9 mouse cellular contexts compared by ENCODE assay signal in genomic region chr11:30196368-30197070, GRCm38 (mm10).
A peak's percentile ranks its signal among the peaks of the same experiment; 100 is the strongest.
DNase-seq lines count a peak whose midpoint lies in the region; ATAC-seq and TF ChIP-seq lines count a peak whose summit lies in the region.
"Had no signal": no experiment of that assay in that cellular context is flagged by ENCODE, and none has a peak within 500 bp of the region (broad histone marks: within the 10 kb centered on the region; RNA-seq: fewer than 3 reads in every experiment).

No protein-coding gene starts in this region.

- DNase-seq in hindbrain, embryonic 10.5 days (ENCODE audit: low spot score), result no peak
- DNase-seq in hindbrain, embryonic 11.5 days (ENCODE audit: low spot score), result no peak
- peak; percentile 45 for DNase-seq in 3T3-L1 (ENCODE audit: low read depth, low spot score)
- DNase-seq in Patski (ENCODE audit: low read depth, low spot score), result no peak
- no peak for DNase-seq in limb, embryonic 11.5 days (ENCODE audit: low spot score)
- no peak for DNase-seq in Muller cell, postnatal 12 days (ENCODE audit: inconsistent ontology term)
- DNase-seq in adrenal gland, postnatal 4 days (ENCODE audit: low spot score in 2 of 2), result no peak
- no peak for DNase-seq in kidney, postnatal 25 days
- DNase-seq: cerebellum, adult 8-10 months had no signal

- H3K9ac ChIP-seq in hindbrain, embryonic 11.5 days (ENCODE audit: low read depth, low read length), result no peak overlapping the region
- H3K9ac ChIP-seq in limb, embryonic 11.5 days (ENCODE audit: low read length), result no peak overlapping the region

- peak overlapping the region; percentile 69 for H3K4me3 ChIP-seq in hindbrain, embryonic 10.5 days
- no peak overlapping the region for H3K4me3 ChIP-seq in hindbrain, embryonic 11.5 days (ENCODE audit: low read depth, low read length)
- H3K4me3 ChIP-seq in limb, embryonic 11.5 days (ENCODE audit: low read depth, low read length), result no peak overlapping the region

- no peaks in the 10 kb centered on the region for H3K36me3 ChIP-seq in hindbrain, embryonic 10.5 days
- no peaks in the 10 kb centered on the region for H3K36me3 ChIP-seq in hindbrain, embryonic 11.5 days (ENCODE audit: control insufficient read depth, insufficient read depth, low read length)
- H3K36me3 ChIP-seq in limb, embryonic 11.5 days (ENCODE audit: control insufficient read depth, insufficient read depth, low read length), result no peaks in the 10 kb centered on the region

- H3K4me1 ChIP-seq in hindbrain, embryonic 10.5 days (replicated peaks), result peaks cover 37% of the 10 kb centered on the region
- no peaks in the 10 kb centered on the region for H3K4me1 ChIP-seq in hindbrain, embryonic 11.5 days (replicated peaks; ENCODE audit: control insufficient read depth, insufficient read depth, low read length)
- H3K4me1 ChIP-seq in limb, embryonic 11.5 days (ENCODE audit: control insufficient read depth, insufficient read depth, low read length), result no peaks in the 10 kb centered on the region

- no peaks in the 10 kb centered on the region for H3K27me3 ChIP-seq in hindbrain, embryonic 10.5 days (ENCODE audit: insufficient read depth, poor library complexity, severe bottlenecking)
- H3K27me3 ChIP-seq in hindbrain, embryonic 11.5 days (ENCODE audit: control insufficient read depth, insufficient read depth, low read length), result no peaks in the 10 kb centered on the region
- no peaks in the 10 kb centered on the region for H3K27me3 ChIP-seq in Patski
- no peaks in the 10 kb centered on the region for H3K27me3 ChIP-seq in limb, embryonic 11.5 days (ENCODE audit: control insufficient read depth, insufficient read depth, low read length)

- H3K4me2 ChIP-seq in hindbrain, embryonic 11.5 days (replicated peaks; ENCODE audit: low read depth, low read length), result no peak overlapping the region; the same call in 1 of the 2 replicates
- peak overlapping the region; percentile 80; the same call in 1 of the 2 replicates for H3K4me2 ChIP-seq in limb, embryonic 11.5 days (ENCODE audit: low read depth, severe bottlenecking)

- no peaks in the 10 kb centered on the region for H3K9me3 ChIP-seq in hindbrain, embryonic 10.5 days
- H3K9me3 ChIP-seq in hindbrain, embryonic 11.5 days (ENCODE audit: control insufficient read depth, low read length), result no peaks in the 10 kb centered on the region
- H3K9me3 ChIP-seq in limb, embryonic 11.5 days (ENCODE audit: control insufficient read depth, low read length), result no peaks in the 10 kb centered on the region

- no peak overlapping the region for H3K27ac ChIP-seq in hindbrain, embryonic 10.5 days
- no peak overlapping the region for H3K27ac ChIP-seq in hindbrain, embryonic 11.5 days (ENCODE audit: low read depth, low read length)
- no peak overlapping the region for H3K27ac ChIP-seq in limb, embryonic 11.5 days (replicated peaks; ENCODE audit: low read depth, low read length)

- no peak for TF ChIP-seq CTCF in Patski (IDR thresholded peaks at IDR 0.05)

- 74% methylated on average over 4 of the region's 4 CpGs for WGBS in hindbrain, embryonic 10.5 days
- WGBS in hindbrain, embryonic 11.5 days, result 69% methylated on average over 4 of the region's 4 CpGs
- 62% methylated on average over 4 of the region's 4 CpGs for WGBS in limb, embryonic 11.5 days

- CTCF ChIA-PET in Patski (lab: Charles Lee), result interaction anchor here (1.4 to 2.0 kb wide), 4 partner anchors 9 to 48 kb away, joined by 4 to 6 read pairs (median 5); no protein-coding TSS in a partner anchor

- no peak for ATAC-seq in hindbrain, embryonic 11.5 days (ENCODE audit: low FRiP score)
- peak; percentile 13 for ATAC-seq in Patski
- no peak for ATAC-seq in limb, embryonic 11.5 days (ENCODE audit: insufficient number of reproducible peaks, low FRiP score, low TSS enrichment, low read depth)

- POLR2A ChIA-PET in Patski (lab: Charles Lee), result no interaction called here

- in situ Hi-C loops in Patski (cut with MboI; ENCODE audit: low pct_unique_long_range_greater_than_20kb), result no loop called here
